Mouse (Mus musculus): ENCODE results near the gene Leo1. TPM values are rescaled to one million over a fixed set of nuclear protein-coding genes. Genes with fewer than 3 reads are reported as not detected.

Leo1 gene
- polyA plus RNA-seq, 1 experiment from 2014 or later: 39.4 TPM

GRCm38 (mm10) chr9:75430822-75431621 lies 10.3 kb upstream of the Leo1 start:
- no peak overlapping the region for H3K4me3 ChIP-seq (ENCODE audit: low read depth, low read length)
- H3K9ac ChIP-seq (ENCODE audit: low read depth, low read length): no peak overlapping the region
- 62% methylated on average over 16 of the region's 16 CpGs for WGBS
- no peaks in the 10 kb centered on the region for H3K36me3 ChIP-seq (ENCODE audit: control insufficient read depth, insufficient read depth, low read length)
- H3K4me1 ChIP-seq (replicated peaks; ENCODE audit: control insufficient read depth, insufficient read depth, low read length): 0 out of 2 replicates have a peak, but pooled peaks cover 2% of the 10 kb centered on the region
- peak; percentile 84 for ATAC-seq (replicated peaks; ENCODE audit: low FRiP score)
- no peak for DNase-seq (ENCODE audit: low spot score)
- H3K27ac ChIP-seq (ENCODE audit: low read depth, low read length): no peak overlapping the region
- H3K4me2 ChIP-seq: no peak overlapping the region
- no peaks in the 10 kb centered on the region for H3K9me3 ChIP-seq (ENCODE audit: control insufficient read depth, low read length)
- no peaks in the 10 kb centered on the region for H3K27me3 ChIP-seq (replicated peaks; ENCODE audit: control insufficient read depth, insufficient read depth, low read length)

- Histone ChIP-seq H3K9me3 (ENCODE audit: control insufficient read depth, low read length) (no peaks in the 10 kb centered on the region), H3K27ac (ENCODE audit: low read depth, low read length) (no peak overlapping the region)
These were observed 8.6 kb upstream of the Leo1 start for GRCm38 (mm10) chr9:75432694-75433093.

GRCm38 (mm10) chr9:75434172-75434793 lies 7.0 kb upstream of the Leo1 start:
- Histone ChIP-seq H3K9me3 (ENCODE audit: control insufficient read depth, low read length) (no peaks in the 10 kb centered on the region), H3K27ac (ENCODE audit: low read depth, low read length) (no peak overlapping the region), H3K9ac (ENCODE audit: low read depth, low read length) (no peak overlapping the region), H3K4me3 (ENCODE audit: low read depth, low read length) (no peak overlapping the region), H3K4me1 (replicated peaks; ENCODE audit: control insufficient read depth, insufficient read depth, low read length) (0 out of 2 replicates have a peak, but pooled peaks cover 2% of the 10 kb centered on the region), H3K27me3 (replicated peaks; ENCODE audit: control insufficient read depth, insufficient read depth, low read length) (no peaks in the 10 kb centered on the region), H3K4me2 (no peak overlapping the region; the same call in 1 of the 2 replicates), H3K36me3 (ENCODE audit: control insufficient read depth, insufficient read depth, low read length) (no peaks in the 10 kb centered on the region)
- 33% methylated on average over 7 of the region's 7 CpGs for WGBS
- DNase-seq (ENCODE audit: low spot score) (no peak), ATAC-seq (replicated peaks; ENCODE audit: low FRiP score) (peak; percentile 16; the same call in 1 of the 2 replicates)

More at GRCm38 (mm10) chr9:75432694-75433093, 8.6 kb upstream of the Leo1 start:
- Histone ChIP-seq H3K4me2 (no peak overlapping the region), H3K27me3 (replicated peaks; ENCODE audit: control insufficient read depth, insufficient read depth, low read length) (no peaks in the 10 kb centered on the region), H3K9ac (ENCODE audit: low read depth, low read length) (no peak overlapping the region), H3K4me3 (ENCODE audit: low read depth, low read length) (no peak overlapping the region), H3K4me1 (replicated peaks; ENCODE audit: control insufficient read depth, insufficient read depth, low read length) (0 out of 2 replicates have a peak, but pooled peaks cover 2% of the 10 kb centered on the region), H3K36me3 (ENCODE audit: control insufficient read depth, insufficient read depth, low read length) (no peaks in the 10 kb centered on the region)
- ATAC-seq (replicated peaks; ENCODE audit: low FRiP score) (no peak), DNase-seq (ENCODE audit: low spot score) (no peak)
- 80% methylated on average over 3 of the region's 3 CpGs for WGBS

GRCm38 (mm10) chr9:75434872-75435271 lies 6.5 kb upstream of the Leo1 start:
- no peaks in the 10 kb centered on the region for H3K9me3 ChIP-seq (ENCODE audit: control insufficient read depth, low read length)
- no peak overlapping the region for H3K4me3 ChIP-seq (ENCODE audit: low read depth, low read length)
- no peak overlapping the region for H3K4me2 ChIP-seq
- no peak for ATAC-seq (replicated peaks; ENCODE audit: low FRiP score)
- H3K4me1 ChIP-seq (replicated peaks; ENCODE audit: control insufficient read depth, insufficient read depth, low read length): 0 out of 2 replicates have a peak, but pooled peaks cover 2% of the 10 kb centered on the region
- no peak overlapping the region for H3K27ac ChIP-seq (ENCODE audit: low read depth, low read length)
- no peak for DNase-seq (ENCODE audit: low spot score)
- no peaks in the 10 kb centered on the region for H3K36me3 ChIP-seq (ENCODE audit: control insufficient read depth, insufficient read depth, low read length)
- 74% methylated on average over 6 of the region's 6 CpGs for WGBS
- H3K27me3 ChIP-seq (replicated peaks; ENCODE audit: control insufficient read depth, insufficient read depth, low read length): no peaks in the 10 kb centered on the region
- no peak overlapping the region for H3K9ac ChIP-seq (ENCODE audit: low read depth, low read length)

GRCm38 (mm10) chr9:75435291-75435690 lies 6.0 kb upstream of the Leo1 start:
- no peak for DNase-seq (ENCODE audit: low spot score)
- no peak overlapping the region for H3K27ac ChIP-seq (ENCODE audit: low read depth, low read length)
- 83% methylated on average over 4 of the region's 4 CpGs for WGBS
- no peak overlapping the region for H3K9ac ChIP-seq (ENCODE audit: low read depth, low read length)
- no peak overlapping the region for H3K4me3 ChIP-seq (ENCODE audit: low read depth, low read length)
- no peak overlapping the region for H3K4me2 ChIP-seq
- H3K9me3 ChIP-seq (ENCODE audit: control insufficient read depth, low read length): no peaks in the 10 kb centered on the region
- no peaks in the 10 kb centered on the region for H3K27me3 ChIP-seq (replicated peaks; ENCODE audit: control insufficient read depth, insufficient read depth, low read length)
- ATAC-seq (replicated peaks; ENCODE audit: low FRiP score): no peak
- H3K4me1 ChIP-seq (replicated peaks; ENCODE audit: control insufficient read depth, insufficient read depth, low read length): 0 out of 2 replicates have a peak, but pooled peaks cover 2% of the 10 kb centered on the region
- H3K36me3 ChIP-seq (ENCODE audit: control insufficient read depth, insufficient read depth, low read length): no peaks in the 10 kb centered on the region

- DNase-seq (ENCODE audit: low spot score): peak; percentile 58
- Histone ChIP-seq H3K9me3 (ENCODE audit: control insufficient read depth, low read length) (no peaks in the 10 kb centered on the region), H3K27me3 (replicated peaks; ENCODE audit: control insufficient read depth, insufficient read depth, low read length) (no peaks in the 10 kb centered on the region), H3K4me2 (peak overlapping the region; percentile 31), H3K9ac (ENCODE audit: low read depth, low read length) (no peak overlapping the region), H3K4me1 (replicated peaks; ENCODE audit: control insufficient read depth, insufficient read depth, low read length) (0 out of 2 replicates have a peak, but pooled peaks cover 2% of the 10 kb centered on the region), H3K27ac (ENCODE audit: low read depth, low read length) (no peak overlapping the region), H3K36me3 (ENCODE audit: control insufficient read depth, insufficient read depth, low read length) (no peaks in the 10 kb centered on the region), H3K4me3 (ENCODE audit: low read depth, low read length) (no peak overlapping the region)
- 8% methylated on average over 12 of the region's 12 CpGs for WGBS
- peak; percentile 49 for ATAC-seq (replicated peaks; ENCODE audit: low FRiP score)
These were observed 5.4 kb upstream of the Leo1 start for GRCm38 (mm10) chr9:75435918-75436317.

- no peak for DNase-seq (ENCODE audit: low spot score)
- H3K4me1 ChIP-seq (replicated peaks; ENCODE audit: control insufficient read depth, insufficient read depth, low read length): peaks cover 6% of the 10 kb centered on the region
- no peak overlapping the region for H3K4me3 ChIP-seq (ENCODE audit: low read depth, low read length)
- H3K9me3 ChIP-seq (ENCODE audit: control insufficient read depth, low read length): no peaks in the 10 kb centered on the region
- H3K9ac ChIP-seq (ENCODE audit: low read depth, low read length): no peak overlapping the region
- no peaks in the 10 kb centered on the region for H3K27me3 ChIP-seq (replicated peaks; ENCODE audit: control insufficient read depth, insufficient read depth, low read length)
- 33% methylated on average over 6 of the region's 6 CpGs for WGBS
- H3K27ac ChIP-seq (ENCODE audit: low read depth, low read length): no peak overlapping the region
- H3K36me3 ChIP-seq (ENCODE audit: control insufficient read depth, insufficient read depth, low read length): no peaks in the 10 kb centered on the region
- no peak overlapping the region for H3K4me2 ChIP-seq
- no peak for ATAC-seq (replicated peaks; ENCODE audit: low FRiP score)
These were observed 3.5 kb upstream of the Leo1 start for GRCm38 (mm10) chr9:75437653-75438385.

- Histone ChIP-seq H3K9me3 (ENCODE audit: control insufficient read depth, low read length) (no peaks in the 10 kb centered on the region), H3K27me3 (replicated peaks; ENCODE audit: control insufficient read depth, insufficient read depth, low read length) (no peaks in the 10 kb centered on the region), H3K27ac (ENCODE audit: low read depth, low read length) (peak overlapping the region; percentile 69), H3K4me2 (peak overlapping the region; percentile 93), H3K4me3 (ENCODE audit: low read depth, low read length) (peak overlapping the region; percentile 82), H3K9ac (ENCODE audit: low read depth, low read length) (peak overlapping the region; percentile 78), H3K36me3 (ENCODE audit: control insufficient read depth, insufficient read depth, low read length) (peaks cover 4% of the 10 kb centered on the region), H3K4me1 (replicated peaks; ENCODE audit: control insufficient read depth, insufficient read depth, low read length) (peaks cover 6% of the 10 kb centered on the region)
- DNase-seq (ENCODE audit: low spot score) (peak; percentile 81), ATAC-seq (replicated peaks; ENCODE audit: low FRiP score) (peak; percentile 74)
- under 1% methylated on average over 31 of the region's 31 CpGs for WGBS
These were observed 387 bp downstream of the Leo1 start for GRCm38 (mm10) chr9:75441691-75442131.
